Mouse (Mus musculus) hindbrain, embryonic 15.5 days (tissue): ENCODE data around the gene Phtf2. TPM values are rescaled to one million over a fixed set of nuclear protein-coding genes. Genes with fewer than 3 reads are reported as not detected.
"Not testable (repeated sequence)": the region's sequence is repeated elsewhere in the genome, so short reads cannot be mapped to it uniquely, and the experiment has no call there.

Experiments used
- ATAC-seq: fragments of 200-750 bp; cut with Nextera tagmentation; 2 replicates; pipeline ENCODE4 v1.8.0; 2017; ENCODE audit warnings: low read depth, moderate number of reproducible peaks, moderate TSS enrichment; ENCODE audit not compliant: low FRiP score
- H3K27ac ChIP-seq: fragments of 300-500 bp; sonication (generic); replicated peaks from 2 replicates; pipeline ENCODE4 v1.5.1; 2015; ENCODE audit warnings: mild to moderate bottlenecking, inconsistent platforms
- H3K27me3 ChIP-seq: fragments of 300-500 bp; sonication (generic); 2 replicates; pipeline ENCODE4 v1.6.1; 2015; ENCODE audit warnings: control low read depth, inconsistent platforms
- H3K36me3 ChIP-seq: fragments of 300-500 bp; sonication (generic); 2 replicates; pipeline ENCODE4 v1.6.1; 2015; ENCODE audit warnings: control low read depth, inconsistent platforms
- H3K4me1 ChIP-seq: fragments of 300-500 bp; sonication (generic); replicated peaks from 2 replicates; pipeline ENCODE4 v1.6.1; 2015; ENCODE audit warnings: control low read depth, inconsistent platforms
- H3K4me2 ChIP-seq: fragments of 300-500 bp; sonication (generic); 2 replicates; pipeline ENCODE4 v1.6.1; 2015; ENCODE audit warnings: moderate library complexity, mild to moderate bottlenecking, inconsistent platforms
- H3K4me3 ChIP-seq: fragments of 300-500 bp; sonication (generic); 2 replicates; pipeline ENCODE4 v1.5.1; 2015; ENCODE audit warnings: mild to moderate bottlenecking, inconsistent platforms
- H3K9ac ChIP-seq: fragments of 300-500 bp; sonication (generic); 2 replicates; pipeline ENCODE4 v1.6.1; 2015; ENCODE audit warnings: inconsistent platforms
- H3K9me3 ChIP-seq: fragments of 300-500 bp; sonication (generic); 2 replicates; pipeline ENCODE4 v1.6.1; 2016; ENCODE audit warnings: control low read depth, inconsistent platforms
- WGBS: fragments of 180-500 bp; shearing (Covaris S2); methylation state at CpG from one replicate; pipeline ENCODE4 v1.1.7; 2015; 5-methylcytosine and 5-hydroxymethylcytosine counted together
- polyA plus RNA-seq: library from polyadenylated mRNA; unstranded; fragments of >200 nt; fragmentation: Nextera tagmentation; extraction: Ambion mirVana; gene quantifications from 2 replicates; pipeline ENCODE4 v1.2.1, GENCODE M21; 2015

Gene Phtf2
- polyA plus RNA-seq, 1 experiment from 2014 or later = 26.2 TPM

DNA sequence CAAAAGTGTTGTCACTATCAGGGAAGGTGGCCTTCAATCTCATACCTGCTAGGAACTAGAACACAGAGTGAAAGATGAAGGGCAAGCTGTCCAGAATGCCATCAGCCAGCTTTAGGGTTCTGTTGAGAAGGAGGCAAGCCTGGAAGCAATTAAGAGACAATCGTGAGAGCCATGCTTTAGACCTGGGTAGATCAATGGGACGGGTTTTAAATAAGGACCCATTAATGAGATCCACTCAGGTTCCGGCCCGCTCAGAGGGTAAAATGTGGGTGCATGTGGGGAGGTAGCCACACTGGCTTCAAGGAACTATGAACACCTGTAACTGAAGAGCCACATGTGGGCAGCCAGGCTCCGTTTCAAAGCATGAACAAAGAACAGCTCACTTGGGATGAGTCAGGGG, 128.0 kb downstream of the Phtf2 start:
- 83% methylated on average over 5 of the region's 5 CpGs for WGBS
- H3K4me2 ChIP-seq = no peak overlapping the region
- 0 out of 2 replicates have a peak, but pooled peaks cover 3% of the 10 kb centered on the region for H3K36me3 ChIP-seq
- no peaks in the 10 kb centered on the region for H3K27me3 ChIP-seq
- no peak for ATAC-seq
- H3K9ac ChIP-seq = no peak overlapping the region
- no peak overlapping the region for H3K4me3 ChIP-seq
- peaks cover 14% of the 10 kb centered on the region; the same call in 1 of the 2 replicates for H3K4me1 ChIP-seq
- H3K9me3 ChIP-seq = no peaks in the 10 kb centered on the region
- no peak overlapping the region for H3K27ac ChIP-seq

- H3K27ac ChIP-seq = no peak overlapping the region
- H3K9me3 ChIP-seq = no peaks in the 10 kb centered on the region
- no peak for ATAC-seq
- H3K4me2 ChIP-seq = no peak overlapping the region
- 0 out of 2 replicates have a peak, but pooled peaks cover 3% of the 10 kb centered on the region for H3K36me3 ChIP-seq
- 48% methylated on average over 2 of the region's 2 CpGs for WGBS
- peaks cover 14% of the 10 kb centered on the region; the same call in 1 of the 2 replicates for H3K4me1 ChIP-seq
- no peak overlapping the region for H3K4me3 ChIP-seq
- no peak overlapping the region for H3K9ac ChIP-seq
- no peaks in the 10 kb centered on the region for H3K27me3 ChIP-seq
Observed at GRCm38 (mm10) chr5:20753096-20753495, 128.8 kb downstream of the Phtf2 start.

- Histone ChIP-seq H3K27ac (0 out of 2 replicates have a peak overlapping the region, but pooled peaks have one; percentile 21), H3K4me2 (no peak overlapping the region), H3K4me1 (peaks cover 24% of the 10 kb centered on the region), H3K36me3 (no peaks in the 10 kb centered on the region), H3K4me3 (no peak overlapping the region), H3K9ac (no peak overlapping the region), H3K27me3 (no peaks in the 10 kb centered on the region), H3K9me3 (no peaks in the 10 kb centered on the region)
- 26% methylated on average over 7 of the region's 7 CpGs for WGBS
- ATAC-seq = peak; percentile 69
Observed at GRCm38 (mm10) chr5:20751696-20752095, 130.2 kb downstream of the Phtf2 start.

- Histone ChIP-seq H3K36me3 (no peaks in the 10 kb centered on the region), H3K4me1 (peaks cover 24% of the 10 kb centered on the region), H3K9ac (no peak overlapping the region), H3K4me2 (no peak overlapping the region), H3K4me3 (no peak overlapping the region), H3K9me3 (no peaks in the 10 kb centered on the region), H3K27ac (no peak overlapping the region), H3K27me3 (no peaks in the 10 kb centered on the region)
- ATAC-seq = no peak
- WGBS = 31% methylated on average over 7 of the region's 7 CpGs
Observed at GRCm38 (mm10) chr5:20751000-20751399, 130.9 kb downstream of the Phtf2 start.

- H3K4me2 ChIP-seq = no peak overlapping the region
Observed at GRCm38 (mm10) chr5:20749535-20749934, 132.4 kb downstream of the Phtf2 start.

GRCm38 (mm10) chr5:20748856-20749255, 133.1 kb downstream of the Phtf2 start:
- Histone ChIP-seq H3K4me2 (no peak overlapping the region), H3K9ac (no peak overlapping the region), H3K4me1 (peaks cover 24% of the 10 kb centered on the region), H3K9me3 (no peaks in the 10 kb centered on the region), H3K27me3 (no peaks in the 10 kb centered on the region), H3K36me3 (no peaks in the 10 kb centered on the region), H3K27ac (no peak overlapping the region), H3K4me3 (no peak overlapping the region)
- ATAC-seq = no peak
- 89% methylated on average over 8 of the region's 8 CpGs for WGBS

More at GRCm38 (mm10) chr5:20749535-20749934, 132.4 kb downstream of the Phtf2 start:
- no peaks in the 10 kb centered on the region for H3K27me3 ChIP-seq
- no peaks in the 10 kb centered on the region for H3K9me3 ChIP-seq
- no peak overlapping the region for H3K9ac ChIP-seq
- peaks cover 24% of the 10 kb centered on the region for H3K4me1 ChIP-seq
- no peak overlapping the region for H3K4me3 ChIP-seq
- WGBS = 87% methylated on average over 3 of the region's 3 CpGs
- no peak overlapping the region for H3K27ac ChIP-seq
- no peaks in the 10 kb centered on the region for H3K36me3 ChIP-seq
- ATAC-seq = no peak

DNA sequence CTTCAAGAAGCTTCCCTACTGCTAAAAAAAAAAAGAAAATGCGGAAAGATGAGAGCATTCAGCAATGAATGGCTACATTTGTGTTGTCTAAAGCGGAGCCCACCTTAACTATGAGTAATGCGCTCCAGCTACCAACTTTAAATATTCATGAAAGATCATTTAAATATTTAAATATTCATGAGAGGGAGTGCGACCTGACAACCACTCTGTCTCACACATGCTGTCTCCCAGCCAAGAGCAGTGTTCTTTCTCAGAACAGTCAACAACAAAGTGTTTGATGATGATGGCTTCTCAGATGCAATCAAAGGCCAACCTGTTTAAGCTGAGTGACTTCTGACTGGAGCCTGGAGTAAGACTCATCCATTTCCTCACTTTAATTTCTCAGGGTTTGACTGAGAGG, 133.8 kb downstream of the Phtf2 start:
- no peak for ATAC-seq
- Histone ChIP-seq H3K36me3 (no peaks in the 10 kb centered on the region), H3K4me3 (no peak overlapping the region), H3K27me3 (no peaks in the 10 kb centered on the region), H3K9me3 (no peaks in the 10 kb centered on the region), H3K4me2 (no peak overlapping the region), H3K9ac (no peak overlapping the region), H3K4me1 (peaks cover 24% of the 10 kb centered on the region), H3K27ac (no peak overlapping the region)
- WGBS = 33% methylated on average over 4 of the region's 4 CpGs

GRCm38 (mm10) chr5:20741936-20742335, 140.0 kb downstream of the Phtf2 start:
- 86% methylated on average over 8 of the region's 8 CpGs for WGBS
- Histone ChIP-seq H3K9me3 (no peaks in the 10 kb centered on the region), H3K4me3 (no peak overlapping the region), H3K27me3 (no peaks in the 10 kb centered on the region), H3K36me3 (no peaks in the 10 kb centered on the region), H3K4me1 (no peaks in the 10 kb centered on the region), H3K27ac (no peak overlapping the region), H3K9ac (no peak overlapping the region), H3K4me2 (no peak overlapping the region)
- ATAC-seq = no peak

DNA sequence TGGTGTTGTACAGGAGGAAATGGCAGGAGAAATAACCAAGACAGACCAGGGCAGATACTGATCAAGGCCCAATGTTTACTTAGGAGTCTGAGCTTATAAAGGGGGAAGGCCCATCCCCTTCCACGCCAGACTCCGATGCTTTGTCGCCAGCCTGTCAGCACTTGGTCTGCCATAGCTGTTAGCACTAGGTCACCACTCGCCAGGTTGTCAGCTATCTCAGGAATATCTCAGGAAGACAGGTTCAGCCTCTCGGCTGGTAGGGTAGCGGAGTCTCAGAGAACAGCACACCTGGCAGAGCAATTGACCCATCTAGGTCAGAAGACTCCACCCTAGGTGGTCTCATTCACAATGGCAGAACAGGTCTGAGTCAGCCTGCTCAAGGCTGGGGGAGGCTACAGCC, 140.7 kb downstream of the Phtf2 start:
- no peak overlapping the region for H3K9ac ChIP-seq
- no peak overlapping the region for H3K27ac ChIP-seq
- WGBS = 87% methylated on average over 6 of the region's 6 CpGs
- no peaks in the 10 kb centered on the region for H3K4me1 ChIP-seq
- H3K36me3 ChIP-seq = no peaks in the 10 kb centered on the region
- H3K27me3 ChIP-seq = no peaks in the 10 kb centered on the region
- no peak overlapping the region for H3K4me2 ChIP-seq
- peak; percentile 30; the same call in 1 of the 2 replicates for ATAC-seq
- H3K4me3 ChIP-seq = no peak overlapping the region
- H3K9me3 ChIP-seq = no peaks in the 10 kb centered on the region

DNA sequence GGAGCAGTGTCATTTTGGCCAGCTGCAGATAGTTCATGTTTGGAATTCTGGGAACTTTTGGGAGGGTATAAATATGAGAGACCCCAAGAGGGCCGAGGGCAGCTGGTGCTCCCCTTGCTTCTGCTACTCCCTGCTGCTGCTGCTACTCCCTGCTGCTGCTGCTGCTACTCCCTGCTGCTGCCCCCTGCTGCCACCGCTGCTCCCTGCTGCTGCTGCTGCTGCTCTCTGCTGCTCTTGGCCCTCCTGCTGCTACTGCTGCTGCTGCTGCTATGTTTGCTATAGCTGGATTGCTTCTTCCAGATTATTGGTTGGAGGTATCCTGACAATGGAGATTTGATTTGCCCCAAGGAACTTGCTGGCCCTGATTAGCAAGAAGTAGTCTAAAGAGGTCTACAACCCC, 143.1 kb downstream of the Phtf2 start:
- Histone ChIP-seq H3K27me3 (no peaks in the 10 kb centered on the region), H3K9ac (no peak overlapping the region), H3K27ac (no peak overlapping the region), H3K4me2 (no peak overlapping the region), H3K4me1 (no peaks in the 10 kb centered on the region), H3K36me3 (no peaks in the 10 kb centered on the region), H3K9me3 (no peaks in the 10 kb centered on the region), H3K4me3 (no peak overlapping the region)
- WGBS = 47% methylated on average over 2 of the region's 2 CpGs
- ATAC-seq = no peak

GRCm38 (mm10) chr5:20723226-20723625, 158.7 kb downstream of the Phtf2 start:
- not testable (repeated sequence) for H3K4me1 ChIP-seq, ATAC-seq, H3K9ac ChIP-seq, H3K27ac ChIP-seq, H3K27me3 ChIP-seq, H3K4me2 ChIP-seq, H3K9me3 ChIP-seq, H3K4me3 ChIP-seq, H3K36me3 ChIP-seq
- 91% methylated on average over 4 of the region's 4 CpGs for WGBS

DNA sequence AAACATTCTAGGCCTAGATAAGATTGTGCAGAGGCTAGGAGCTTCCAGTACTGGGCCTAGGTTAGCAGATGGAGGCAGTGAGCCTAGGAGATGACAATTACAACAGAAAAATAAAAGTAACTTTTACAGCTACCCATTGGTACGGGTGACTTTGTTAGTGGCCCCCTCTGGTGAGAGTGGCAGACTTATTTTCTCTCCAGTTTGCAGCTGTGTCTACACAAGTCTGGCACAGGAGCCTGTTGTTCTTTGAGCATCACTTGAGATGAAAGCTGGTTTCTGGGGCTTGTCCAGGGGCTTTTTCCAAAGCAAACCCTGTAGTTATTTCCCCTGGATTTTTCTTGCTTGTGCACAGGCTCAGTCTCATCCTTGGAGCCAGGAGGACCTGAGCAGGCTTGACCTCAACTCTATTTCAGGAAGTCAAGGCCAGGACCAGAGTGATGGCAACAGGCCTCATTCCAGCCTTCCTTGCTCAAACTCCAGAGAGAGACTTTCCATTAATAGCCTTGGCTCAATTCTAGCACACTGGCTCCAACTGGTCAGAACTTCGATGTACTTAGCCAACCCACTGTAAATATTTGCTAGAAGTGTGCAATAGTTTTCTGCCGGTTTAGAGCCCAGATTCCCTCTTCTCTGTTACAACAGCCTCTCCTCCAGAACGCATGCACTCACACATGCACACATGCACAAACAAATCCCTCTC, 161.6 kb downstream of the Phtf2 start:
- H3K4me3 ChIP-seq = no peak overlapping the region
- no peaks in the 10 kb centered on the region for H3K27me3 ChIP-seq
- no peak overlapping the region for H3K27ac ChIP-seq
- 77% methylated on average over 4 of the region's 4 CpGs for WGBS
- no peaks in the 10 kb centered on the region for H3K9me3 ChIP-seq
- H3K36me3 ChIP-seq = no peaks in the 10 kb centered on the region
- H3K9ac ChIP-seq = no peak overlapping the region
- ATAC-seq = peak; percentile 42; the same call in 1 of the 2 replicates
- no peaks in the 10 kb centered on the region for H3K4me1 ChIP-seq
- no peak overlapping the region for H3K4me2 ChIP-seq

DNA sequence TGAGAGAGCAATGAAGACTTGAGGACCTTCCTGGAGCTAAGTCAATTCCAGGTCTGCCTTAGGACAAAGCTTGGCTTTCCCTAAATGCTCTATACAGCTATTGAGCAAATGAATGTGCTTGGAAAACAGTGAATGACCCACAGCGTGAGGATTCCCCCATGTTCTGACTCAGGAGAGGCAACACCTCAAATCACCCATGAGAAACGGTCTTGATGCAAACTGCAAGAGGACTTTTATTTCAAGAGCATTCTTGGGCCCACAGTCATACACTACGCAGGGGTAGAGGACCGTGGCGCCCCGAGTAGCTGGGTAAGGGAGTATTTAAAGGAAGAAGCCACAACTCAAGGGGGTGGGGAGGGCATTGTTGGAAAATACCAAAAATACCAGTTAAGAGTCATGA, 165.9 kb downstream of the Phtf2 start:
- H3K9ac ChIP-seq, H3K9me3 ChIP-seq, H3K27me3 ChIP-seq, H3K36me3 ChIP-seq, ATAC-seq, H3K4me3 ChIP-seq, H3K4me2 ChIP-seq, H3K4me1 ChIP-seq, H3K27ac ChIP-seq: not testable (repeated sequence)
- 92% methylated on average over 6 of the region's 6 CpGs for WGBS
